Mouse (Mus musculus): ENCODE results near the gene Ano3.

- TF ChIP-seq CTCF (IDR thresholded peaks at IDR 0.05; ENCODE audit: control insufficient read depth, insufficient read depth, insufficient replicate concordance, low read depth, low read length), result no peak
- TF ChIP-seq POLR2A (IDR thresholded peaks at IDR 0.05; ENCODE audit: control insufficient read depth, low read depth, low read length), result no peak
Measured at GRCm38 (mm10) chr2:110710055-110710720, 240.5 kb downstream of the Ano3 start.

Data from testis, adult 2 months (tissue).